Mouse (Mus musculus) liver, postnatal 0 days (tissue): ENCODE results near the gene Slc4a1.

Source experiments
- CTCF ChIP-seq: sonication (generic); IDR thresholded peaks from 2 replicates; pipeline ENCODE4 v1.5.1; 2016; ENCODE audit warnings: antibody characterized with exemption, low read depth
- EP300 ChIP-seq: IDR thresholded peaks from 2 replicates; pipeline ENCODE4 v1.6.1; 2016; ENCODE audit warnings: antibody characterized with exemption, low read depth, mild to moderate bottlenecking

DNA sequence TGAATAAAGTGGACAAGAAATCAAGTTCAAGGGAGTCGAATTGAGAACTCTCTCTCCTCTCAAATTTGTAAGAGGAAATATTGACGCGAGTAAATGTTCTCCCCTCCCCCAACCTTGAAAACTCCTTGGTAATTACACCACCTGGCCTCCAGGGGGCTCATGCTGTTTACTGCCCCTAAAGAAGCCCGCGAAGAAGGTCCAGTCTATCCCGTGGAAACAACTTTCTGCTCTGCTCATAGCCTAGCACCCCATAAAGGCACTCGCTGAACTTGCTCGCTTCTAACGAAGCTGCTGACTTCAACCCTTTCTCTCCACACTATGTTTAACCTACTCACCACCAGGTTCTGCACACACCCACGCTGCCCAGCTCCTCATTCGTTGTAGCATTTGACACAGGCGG, 11.2 kb upstream of the Slc4a1 start:
- TF ChIP-seq CTCF (peak; percentile 71), EP300 (no peak)
